Mouse (Mus musculus): ENCODE measurements around the gene Elk3. TPM values are rescaled to one million over a fixed set of nuclear protein-coding genes. Genes with fewer than 3 reads are reported as not detected.

The Elk3 gene
- polyA plus RNA-seq, 1 experiment from 2014 or later, result 11.3 TPM

- no peak overlapping the region for H3K4me2 ChIP-seq (replicated peaks; ENCODE audit: low read depth)
- H3K9ac ChIP-seq (ENCODE audit: low read length), result no peak overlapping the region
- DNase-seq (ENCODE audit: low spot score) (no peak), ATAC-seq (ENCODE audit: low FRiP score, low TSS enrichment) (no peak)
- no peaks in the 10 kb centered on the region for H3K4me1 ChIP-seq (replicated peaks; ENCODE audit: control insufficient read depth, insufficient read depth)
- TF ChIP-seq EP300 (optimal IDR thresholded peaks at IDR 0.05), result no peak
- no peak for TF ChIP-seq CTCF (IDR thresholded peaks at IDR 0.05; ENCODE audit: low read depth)
- no peak overlapping the region for H3K4me3 ChIP-seq (ENCODE audit: low read depth, low read length)
- no peaks in the 10 kb centered on the region for H3K36me3 ChIP-seq (ENCODE audit: control insufficient read depth, insufficient read depth, low read length)
- WGBS, result 86% methylated on average over 9 of the region's 9 CpGs
- H3K27me3 ChIP-seq (ENCODE audit: control insufficient read depth, insufficient read depth, low read length), result no peaks in the 10 kb centered on the region
- H3K27ac ChIP-seq (replicated peaks), result no peak overlapping the region
- no peaks in the 10 kb centered on the region for H3K9me3 ChIP-seq (ENCODE audit: control insufficient read depth, low read length)
These were observed 45.2 kb upstream of the Elk3 start for GRCm38 (mm10) chr10:93356122-93356521.

DNA sequence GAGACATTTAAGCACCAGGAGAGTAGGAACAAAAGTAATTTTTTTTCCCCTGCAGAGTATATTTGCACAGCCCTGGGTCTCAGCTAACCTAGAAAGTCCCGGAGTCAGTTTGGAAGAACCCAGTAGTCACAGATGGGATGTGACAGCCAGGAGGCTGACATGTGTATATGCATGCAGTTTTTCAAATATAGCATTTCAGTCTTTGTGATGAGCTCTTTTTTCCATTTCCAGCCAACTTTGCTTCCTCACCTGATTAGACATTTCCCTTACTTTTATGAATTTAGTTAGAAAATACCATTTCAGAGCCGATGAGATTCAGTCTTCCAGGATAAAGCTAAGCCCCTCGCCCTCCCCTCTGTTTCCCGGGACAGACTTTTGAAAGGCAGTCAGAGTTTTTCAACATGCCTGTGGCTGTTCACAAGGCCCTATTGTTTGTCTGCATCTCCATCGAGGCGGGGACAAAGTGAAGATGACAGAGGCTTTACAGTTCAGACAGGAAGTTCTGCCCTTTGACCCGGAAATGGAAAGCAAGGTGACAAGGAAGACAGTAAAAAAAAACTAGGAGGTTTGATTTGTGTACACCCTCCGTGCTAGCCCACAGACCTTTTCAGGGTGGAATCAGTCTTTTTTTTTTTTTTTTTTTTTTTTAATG is 44.5 kb upstream of the Elk3 start:
- no peaks in the 10 kb centered on the region for H3K4me1 ChIP-seq (replicated peaks; ENCODE audit: control insufficient read depth, insufficient read depth)
- H3K27me3 ChIP-seq (ENCODE audit: control insufficient read depth, insufficient read depth, low read length), result no peaks in the 10 kb centered on the region
- H3K27ac ChIP-seq (replicated peaks), result no peak overlapping the region
- DNase-seq (ENCODE audit: low spot score) (no peak), ATAC-seq (ENCODE audit: low FRiP score, low TSS enrichment) (no peak)
- H3K9me3 ChIP-seq (ENCODE audit: control insufficient read depth, low read length), result no peaks in the 10 kb centered on the region
- no peak overlapping the region for H3K4me3 ChIP-seq (ENCODE audit: low read depth, low read length)
- H3K9ac ChIP-seq (ENCODE audit: low read length), result no peak overlapping the region
- no peak overlapping the region for H3K4me2 ChIP-seq (replicated peaks; ENCODE audit: low read depth)
- TF ChIP-seq EP300 (optimal IDR thresholded peaks at IDR 0.05), result no peak
- TF ChIP-seq CTCF (IDR thresholded peaks at IDR 0.05; ENCODE audit: low read depth), result no peak
- 51% methylated on average over 8 of the region's 8 CpGs for WGBS
- H3K36me3 ChIP-seq (ENCODE audit: control insufficient read depth, insufficient read depth, low read length), result no peaks in the 10 kb centered on the region

GRCm38 (mm10) chr10:93353545-93354326 is 42.8 kb upstream of the Elk3 start:
- Histone ChIP-seq H3K4me1 (replicated peaks; ENCODE audit: control insufficient read depth, insufficient read depth) (no peaks in the 10 kb centered on the region), H3K27me3 (ENCODE audit: control insufficient read depth, insufficient read depth, low read length) (no peaks in the 10 kb centered on the region), H3K36me3 (ENCODE audit: control insufficient read depth, insufficient read depth, low read length) (no peaks in the 10 kb centered on the region), H3K9me3 (ENCODE audit: control insufficient read depth, low read length) (no peaks in the 10 kb centered on the region), H3K9ac (ENCODE audit: low read length) (no peak overlapping the region), H3K4me2 (replicated peaks; ENCODE audit: low read depth) (no peak overlapping the region), H3K4me3 (ENCODE audit: low read depth, low read length) (no peak overlapping the region), H3K27ac (replicated peaks) (no peak overlapping the region)
- no peak for TF ChIP-seq CTCF (IDR thresholded peaks at IDR 0.05; ENCODE audit: low read depth)
- no peak for TF ChIP-seq EP300 (optimal IDR thresholded peaks at IDR 0.05)
- no peak for DNase-seq (ENCODE audit: low spot score)
- no peak for ATAC-seq (ENCODE audit: low FRiP score, low TSS enrichment)
- 84% methylated on average over 10 of the region's 10 CpGs for WGBS

GRCm38 (mm10) chr10:93347918-93348505 is 37.1 kb upstream of the Elk3 start:
- ATAC-seq (ENCODE audit: low FRiP score, low TSS enrichment) (no peak), DNase-seq (ENCODE audit: low spot score) (no peak)
- Histone ChIP-seq H3K27me3 (ENCODE audit: control insufficient read depth, insufficient read depth, low read length) (no peaks in the 10 kb centered on the region), H3K4me2 (replicated peaks; ENCODE audit: low read depth) (no peak overlapping the region), H3K36me3 (ENCODE audit: control insufficient read depth, insufficient read depth, low read length) (no peaks in the 10 kb centered on the region), H3K4me1 (replicated peaks; ENCODE audit: control insufficient read depth, insufficient read depth) (no peaks in the 10 kb centered on the region; the same call in 1 of the 2 replicates), H3K4me3 (ENCODE audit: low read depth, low read length) (no peak overlapping the region), H3K27ac (replicated peaks) (no peak overlapping the region), H3K9me3 (ENCODE audit: control insufficient read depth, low read length) (no peaks in the 10 kb centered on the region), H3K9ac (ENCODE audit: low read length) (no peak overlapping the region)
- WGBS, result 63% methylated on average over 14 of the region's 14 CpGs
- TF ChIP-seq CTCF (IDR thresholded peaks at IDR 0.05; ENCODE audit: low read depth) (no peak), EP300 (optimal IDR thresholded peaks at IDR 0.05) (no peak)

GRCm38 (mm10) chr10:93347387-93347786 is 36.5 kb upstream of the Elk3 start:
- peak; percentile 46 for DNase-seq (ENCODE audit: low spot score)
- 49% methylated on average over 7 of the region's 7 CpGs for WGBS
- H3K27ac ChIP-seq (replicated peaks), result no peak overlapping the region
- H3K27me3 ChIP-seq (ENCODE audit: control insufficient read depth, insufficient read depth, low read length), result no peaks in the 10 kb centered on the region
- H3K4me2 ChIP-seq (replicated peaks; ENCODE audit: low read depth), result no peak overlapping the region
- no peak overlapping the region for H3K9ac ChIP-seq (ENCODE audit: low read length)
- H3K4me3 ChIP-seq (ENCODE audit: low read depth, low read length), result no peak overlapping the region
- no peaks in the 10 kb centered on the region for H3K9me3 ChIP-seq (ENCODE audit: control insufficient read depth, low read length)
- H3K4me1 ChIP-seq (replicated peaks; ENCODE audit: control insufficient read depth, insufficient read depth), result no peaks in the 10 kb centered on the region; the same call in 1 of the 2 replicates
- ATAC-seq (ENCODE audit: low FRiP score, low TSS enrichment), result peak; percentile 49; the same call in 1 of the 2 replicates
- H3K36me3 ChIP-seq (ENCODE audit: control insufficient read depth, insufficient read depth, low read length), result no peaks in the 10 kb centered on the region
- TF ChIP-seq CTCF (IDR thresholded peaks at IDR 0.05; ENCODE audit: low read depth) (no peak), EP300 (optimal IDR thresholded peaks at IDR 0.05) (no peak)
